ENCODE assay signal across 8 mouse cellular contexts in the genomic region with DNA sequence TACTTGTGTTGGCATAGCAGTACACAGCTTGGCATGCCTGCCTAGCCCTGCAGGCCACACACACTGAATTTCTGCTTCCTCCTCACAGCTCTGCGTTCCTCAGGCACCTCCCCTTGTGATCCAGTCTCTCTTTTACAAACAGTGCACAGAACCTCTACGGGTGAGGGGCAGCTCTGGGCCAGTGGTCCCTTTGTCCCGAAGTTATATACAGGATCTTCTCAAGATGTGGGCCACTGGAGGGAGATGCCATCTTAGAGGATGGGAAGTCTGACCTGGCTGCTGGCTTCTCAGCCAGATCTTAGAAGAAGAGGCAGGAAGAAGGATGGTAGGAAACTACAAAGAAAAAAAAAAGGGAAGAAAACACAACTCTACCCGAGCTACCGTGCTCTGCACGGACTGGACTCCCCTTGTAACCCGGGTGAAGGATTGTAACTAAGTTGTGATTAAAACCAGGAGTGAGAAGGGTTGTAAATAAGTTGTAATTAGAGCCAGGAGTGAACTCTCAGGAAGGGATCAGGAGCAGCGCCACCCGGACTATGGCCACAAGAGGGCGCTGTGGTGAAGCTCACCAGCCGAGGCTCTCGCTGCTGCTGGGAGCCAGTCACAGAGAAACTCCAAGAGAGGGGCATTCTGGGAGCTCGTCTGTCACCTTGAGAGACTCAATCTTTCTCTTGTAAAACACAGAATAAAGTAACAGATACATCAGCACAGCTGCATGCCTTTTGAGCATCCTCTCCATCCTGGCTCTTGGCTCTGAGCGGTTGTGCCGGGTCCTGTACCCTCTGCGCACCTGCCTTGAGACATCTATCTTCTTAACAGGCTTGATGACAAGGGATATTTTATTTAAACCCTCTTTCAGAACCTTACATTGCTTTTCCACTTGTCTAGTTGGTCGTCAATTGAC.
DNase-seq lines count a peak whose midpoint lies in the region; ATAC-seq lines count a peak whose summit lies in the region.

No protein-coding gene starts in this region.

- ATAC-seq in hindbrain, embryonic 12.5 days (ENCODE audit: low FRiP score) = peak; percentile 61

- H3K4me1 ChIP-seq in hindbrain, embryonic 12.5 days = peaks cover 21% of the 10 kb centered on the region

- no peaks in the 10 kb centered on the region for H3K36me3 ChIP-seq in hindbrain, embryonic 12.5 days

- peak; percentile 79 for DNase-seq in R1 (ENCODE audit: low read depth, low spot score)
- peak; percentile 81 for DNase-seq in cerebellum, adult 9-10 months
- DNase-seq in frontal cortex, postnatal 10 days (ENCODE audit: low spot score in 2 of 2) = peak; percentile 31 to 78
- peak; percentile 65 for DNase-seq in layer of hippocampus, adult 9-10 months (ENCODE audit: low spot score)
- peak; percentile 89 for DNase-seq in lung, postnatal 36 days
- DNase-seq in right cerebral cortex, adult 18-20 months = peak; percentile 69
- DNase-seq in urinary bladder, postnatal 14 days (ENCODE audit: low spot score) = peak; percentile 86

- no peak overlapping the region for H3K4me3 ChIP-seq in hindbrain, embryonic 12.5 days

- H3K27me3 ChIP-seq in hindbrain, embryonic 12.5 days = 0 out of 2 replicates have a peak, but pooled peaks cover 9% of the 10 kb centered on the region

- no peaks in the 10 kb centered on the region for H3K9me3 ChIP-seq in hindbrain, embryonic 12.5 days (replicated peaks)

- no peak overlapping the region for H3K4me2 ChIP-seq in hindbrain, embryonic 12.5 days (replicated peaks)

- H3K9ac ChIP-seq in hindbrain, embryonic 12.5 days = no peak overlapping the region

- WGBS in hindbrain, embryonic 12.5 days = 21% methylated on average over 17 of the region's 17 CpGs

- no peak overlapping the region for H3K27ac ChIP-seq in hindbrain, embryonic 12.5 days
